Mouse (Mus musculus) CH12.LX (cell line): ENCODE measurements around the gene Nim1k. TPM values are rescaled to one million over a fixed set of nuclear protein-coding genes. Genes with fewer than 3 reads are reported as not detected.

ENCODE experiments used
- DNase-seq: peaks from one replicate; pipeline ENCODE4 v3.0.0-alpha.2; 2013; ENCODE audit errors: extremely low read depth
- H3K27ac ChIP-seq: 2 replicates; pipeline ENCODE4 v1.5.1; 2012; ENCODE audit warnings: low read depth, mild to moderate bottlenecking, control low read depth, moderate library complexity; ENCODE audit not compliant: insufficient read depth
- H3K27me3 ChIP-seq: replicated peaks from 2 replicates; pipeline ENCODE3; 2012; ENCODE audit warnings: inconsistent platforms
- H3K36me3 ChIP-seq, 2 experiments: replicated peaks in 1 of 2; 2 replicates each; pipeline versions ENCODE3 to v1.6.1; 2012; ENCODE audit warnings: inconsistent platforms in 1 of 2, low read length in 1 of 2, mild to moderate bottlenecking in 1 of 2, mixed read lengths in 1 of 2, moderate library complexity in 1 of 2; ENCODE audit not compliant: control insufficient read depth in 1 of 2, insufficient read depth in 1 of 2
- H3K4me1 ChIP-seq, 2 experiments: 2 replicates each; pipeline ENCODE4 v1.6.1; 2012; ENCODE audit warnings: inconsistent platforms in 1 of 2, moderate library complexity in 1 of 2; ENCODE audit not compliant: insufficient read depth in 2 of 2, control insufficient read depth in 1 of 2
- H3K4me2 ChIP-seq: 2 replicates; pipeline ENCODE4 v1.6.1; 2012; ENCODE audit warnings: low read depth, mild to moderate bottlenecking, control low read depth; ENCODE audit not compliant: poor library complexity, insufficient read depth, severe bottlenecking
- H3K4me3 ChIP-seq, 3 experiments: fragments of 150-350 bp in 1 of 3; sonication (generic) in 1 of 3; replicated peaks in 1 of 3; 2 replicates each; pipeline versions ENCODE3 to v1.5.1; 2011 to 2012; ENCODE audit warnings: low read depth in 2 of 3, low read length in 2 of 3, mild to moderate bottlenecking in 2 of 3, moderate library complexity in 2 of 3, control low read depth in 1 of 3, improper control_type of control experiment in 1 of 3, inconsistent platforms in 1 of 3, mixed read lengths in 1 of 3; ENCODE audit not compliant: poor library complexity in 1 of 3
- H3K79me2 ChIP-seq: replicated peaks from 2 replicates; pipeline ENCODE4 v1.6.1; 2012; ENCODE audit warnings: mild to moderate bottlenecking, moderate library complexity; ENCODE audit not compliant: control insufficient read depth, poor library complexity, insufficient read depth, severe bottlenecking; ENCODE audit errors: extremely low read depth
- H3K9ac ChIP-seq: 2 replicates; pipeline ENCODE4 v1.6.1; 2012; ENCODE audit warnings: low read depth, mild to moderate bottlenecking, control low read depth, moderate library complexity; ENCODE audit not compliant: insufficient read depth
- H3K9me3 ChIP-seq: replicated peaks from 2 replicates; pipeline ENCODE3; 2012; ENCODE audit warnings: low read length, inconsistent platforms, mixed read lengths
- ELF1 ChIP-seq: IDR thresholded peaks from 2 replicates; pipeline ENCODE4 v1.6.1; 2014; ENCODE audit warnings: low read depth, mild to moderate bottlenecking, inconsistent platforms, low read length, improper control_type of control experiment
- JUN ChIP-seq: IDR thresholded peaks from 2 replicates; pipeline ENCODE4 v1.6.1; 2011; ENCODE audit warnings: low read depth, mild to moderate bottlenecking, low read length, improper control_type of control experiment, moderate library complexity; ENCODE audit not compliant: insufficient read depth
- MYC ChIP-seq: IDR thresholded peaks from 2 replicates; pipeline ENCODE4 v1.6.1; 2011; ENCODE audit warnings: low read depth, mild to moderate bottlenecking, improper control_type of control experiment, low read length
- POLR2A ChIP-seq: IDR thresholded peaks from 2 replicates; pipeline ENCODE4 v1.6.1; 2011; ENCODE audit warnings: low read depth, mild to moderate bottlenecking, improper control_type of control experiment, low read length
- POLR2AphosphoS2 ChIP-seq: IDR thresholded peaks from 2 replicates; pipeline ENCODE4 v1.6.1; 2011; ENCODE audit warnings: low read depth, low read length, improper control_type of control experiment
- USF2 ChIP-seq: conservative IDR thresholded peaks from 2 replicates; pipeline ENCODE4 v1.6.1; 2011; ENCODE audit warnings: low read depth, low read length, improper control_type of control experiment
- dilution Hi-C: fragments of 300-500 bp; cut with MboI; formaldehyde crosslinking; loops from 2 replicates; pipeline ENCODE4 v1.14.3; 2020; ENCODE audit warnings: low sequenced_read_pairs; ENCODE audit not compliant: extremely low pct_unique_long_range_greater_than_20kb, extremely low pct_ligation_motif_present
- in situ Hi-C: fragments of 300-500 bp; cut with MboI; formaldehyde crosslinking; loops from 3 replicates; pipeline ENCODE4 v1.14.3; 2019; ENCODE audit warnings: low sequenced_read_pairs, low pct_ligation_motif_present, low pct_unique_long_range_greater_than_20kb, mixed read lengths
- polyA plus RNA-seq: library from polyadenylated mRNA; unstranded; fragments of >175 nt; gene quantifications from 2 replicates; pipeline ENCODE4 v1.2.1, GENCODE M21; 2012; ENCODE audit warnings: low read depth; ENCODE audit not compliant: insufficient read length
- total RNA-seq, 2 experiments: library from RNA; depleted of rRNA; stranded (reverse); fragments of 300-350 nt in 1 of 2; fragments of >200 nt in 1 of 2; gene quantifications; 2 replicates each; pipeline ENCODE4 v1.2.3; 2012 to 2014

Nim1k gene
- total and polyA plus RNA-seq, 3 experiments: 0.04 to 0.16 (median 0.09) TPM

GRCm38 (mm10) chr13:119731448-119731847 lies 24.2 kb downstream of the Nim1k start:
- Histone ChIP-seq H3K4me1 (peaks cover 2 to 26% of the 10 kb centered on the region in 2 experiments), H3K9me3 (no peaks in the 10 kb centered on the region), H3K9ac (no peak overlapping the region), H3K4me2 (no peak overlapping the region), H3K36me3 (no peaks in the 10 kb centered on the region), H3K27me3 (no peaks in the 10 kb centered on the region), H3K27ac (no peak overlapping the region), H3K79me2 (no peaks in the 10 kb centered on the region), H3K4me3 (no peak overlapping the region)
- no peak for DNase-seq
- in situ Hi-C loops: loop anchor here (25.0 kb wide), 1 partner anchor 106 kb away; the partner anchor contains the start of genes AF067063 and D13Ertd608e
- no peak for TF ChIP-seq POLR2AphosphoS2
- dilution Hi-C loops: no loop called here

- Histone ChIP-seq H3K27me3 (no peaks in the 10 kb centered on the region), H3K9ac (no peak overlapping the region), H3K9me3 (no peaks in the 10 kb centered on the region)
- DNase-seq: peak; percentile 46
- TF ChIP-seq POLR2AphosphoS2: no peak
- no peak for TF ChIP-seq ELF1
- no peak for TF ChIP-seq MYC
- no peak for TF ChIP-seq POLR2A
- TF ChIP-seq, all 38 proteins: peak for 0
- no peak overlapping the region for H3K4me3 ChIP-seq
- H3K4me2 ChIP-seq: no peak overlapping the region
- no peaks in the 10 kb centered on the region for H3K36me3 ChIP-seq
- H3K79me2 ChIP-seq: no peaks in the 10 kb centered on the region
- dilution Hi-C loops (no loop called here), in situ Hi-C loops (loop anchor here (5.0 to 25.0 kb wide), 2 partner anchors 92 to 108 kb away; partner anchors contain the start of genes AF067063 and D13Ertd608e)
- peaks cover 2 to 20% of the 10 kb centered on the region in 2 experiments for H3K4me1 ChIP-seq
- no peak overlapping the region for H3K27ac ChIP-seq
Measured at GRCm38 (mm10) chr13:119729406-119729805, 26.3 kb downstream of the Nim1k start.

GRCm38 (mm10) chr13:119727608-119728387 lies 27.9 kb downstream of the Nim1k start:
- in situ Hi-C loops: loop anchor here (5.0 to 25.0 kb wide), 2 partner anchors 90 to 110 kb away; partner anchors contain the start of genes AF067063 and D13Ertd608e
- dilution Hi-C loops: no loop called here
- Histone ChIP-seq H3K36me3 (no peaks in the 10 kb centered on the region), H3K9ac (no peak overlapping the region), H3K4me2 (no peak overlapping the region), H3K79me2 (no peaks in the 10 kb centered on the region), H3K27me3 (no peaks in the 10 kb centered on the region), H3K9me3 (no peaks in the 10 kb centered on the region), H3K4me3 (no peak overlapping the region), H3K27ac (no peak overlapping the region), H3K4me1 (peaks cover 2 to 20% of the 10 kb centered on the region in 2 experiments)
- no peak for DNase-seq
- no peak for TF ChIP-seq USF2
- no peak for TF ChIP-seq JUN
